Mouse (Mus musculus): Measurements from ENCODE around the gene Atf6b.

GRCm38 (mm10) chr17:34646906-34647787, at the start of gene Atf6b:
- TF ChIP-seq CTCF (IDR thresholded peaks at IDR 0.05) (no peak), POLR2A (IDR thresholded peaks at IDR 0.05; ENCODE audit: insufficient read depth, low read depth, low read length) (0 out of 2 replicates have a peak, but pooled peaks have one; percentile 39)

All from heart, adult 2 months (tissue).